Mouse (Mus musculus): ENCODE data around the gene C330007P06Rik. TPM values are rescaled to one million over a fixed set of nuclear protein-coding genes. Genes with fewer than 3 reads are reported as not detected.

The C330007P06Rik gene
- polyA plus RNA-seq (2012; rRNA removed): 9.7 and 18.1 TPM in 2 replicates

GRCm38 (mm10) chrX:36873765-36874164 is at the start of gene C330007P06Rik, which contains the start of gene Ube2a:
C330007P06Rik (minus strand) TSS chrX:36874111.
Ube2a (plus strand) TSS chrX:36873900.

DNA sequence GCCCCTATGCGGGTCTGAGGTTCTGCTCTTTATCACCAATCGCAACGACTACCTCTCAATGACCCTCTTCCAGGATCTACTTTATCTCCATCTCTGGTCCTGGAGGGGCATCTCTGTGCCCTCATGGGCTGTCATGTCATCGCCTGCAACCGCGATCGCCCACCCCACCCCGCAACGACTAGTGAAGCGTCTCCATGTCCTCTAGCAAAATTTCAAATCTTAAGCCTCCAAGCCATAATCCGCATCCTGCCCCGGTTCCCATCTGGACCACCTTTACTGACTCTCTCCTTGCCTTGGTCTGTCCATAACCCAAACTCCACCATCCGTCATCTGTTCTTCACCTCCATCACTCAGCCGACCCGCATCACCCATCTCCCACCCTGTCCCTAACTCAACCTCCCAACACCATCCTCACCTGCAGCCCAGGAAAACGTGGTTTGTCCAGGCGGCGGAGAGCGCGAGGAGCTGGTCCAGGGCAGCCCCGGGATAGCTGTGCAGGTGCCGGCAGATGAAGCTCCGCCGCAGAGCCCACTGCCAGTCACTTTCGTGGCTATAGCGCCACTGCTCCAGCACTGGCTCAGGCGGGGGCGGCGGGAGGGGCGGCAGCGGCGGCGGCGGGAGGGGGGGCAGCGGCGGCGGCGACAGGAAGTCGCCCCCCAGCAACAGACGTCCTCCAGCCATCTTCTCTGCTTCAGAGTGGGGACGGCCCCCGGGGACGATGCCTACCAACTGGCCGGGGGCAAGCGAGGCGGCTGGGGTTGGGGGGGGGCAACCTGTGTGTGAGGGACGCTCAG is 28.6 kb upstream of the C330007P06Rik start, which contains the start of gene Nkrf:
Nkrf (minus strand) TSS at position 579 of the 794 bp plus-strand sequence.

GRCm38 (mm10) chrX:36795424-36796162 is 78.3 kb downstream of the C330007P06Rik start, which contains the start of gene Slc25a5:
Slc25a5 (plus strand) TSS chrX:36795651.

Other genes starting within 250 kb of the C330007P06Rik start
- gene Akap17b, start 228.7 kb downstream of the C330007P06Rik start, polyA plus RNA-seq (2012; rRNA removed): 0.79 and 0.80 TPM in 2 replicates
- gene Slc25a43, start 130.5 kb downstream of the C330007P06Rik start, polyA plus RNA-seq (2012; rRNA removed): 4.0 and 6.0 TPM in 2 replicates
- gene Slc25a5, start 78.5 kb downstream of the C330007P06Rik start, polyA plus RNA-seq (2012; rRNA removed): 476 and 582 TPM in 2 replicates
- gene Ube2a, start 211 bp downstream of the C330007P06Rik start, polyA plus RNA-seq (2012; rRNA removed): 22.4 and 26.1 TPM in 2 replicates
- gene Nkrf, start 28.8 kb upstream of the C330007P06Rik start, polyA plus RNA-seq (2012; rRNA removed): 0.24 and 0.50 TPM in 2 replicates
- 10.3 and 17.7 TPM in 2 replicates for gene Sept6, start 117.7 kb upstream of the C330007P06Rik start, polyA plus RNA-seq (2012; rRNA removed)
- gene Sowahd, start 174.7 kb upstream of the C330007P06Rik start, polyA plus RNA-seq (2012; rRNA removed): 0.09 TPM in 1 of 2 replicates, not detected in the other
- 12.7 and 16.7 TPM in 2 replicates for gene Rpl39, start 211.3 kb upstream of the C330007P06Rik start, polyA plus RNA-seq (2012; rRNA removed)
- gene Upf3b, start 236.2 kb upstream of the C330007P06Rik start, polyA plus RNA-seq (2012; rRNA removed): 1.9 and 2.4 TPM in 2 replicates

All from ovary, adult 2 months (tissue).